Mouse (Mus musculus) heart, postnatal 0 days (tissue): ENCODE results near the gene Fam114a1. TPM values are rescaled to one million over a fixed set of nuclear protein-coding genes. Genes with fewer than 3 reads are reported as not detected.

Experiments used
- ATAC-seq: fragments of 200-750 bp; cut with Nextera tagmentation; 2 replicates; pipeline ENCODE4 v1.8.0; 2017; ENCODE audit warnings: low read depth, moderate number of reproducible peaks, moderate library complexity; ENCODE audit not compliant: insufficient read depth
- DNase-seq: peaks from one replicate; pipeline ENCODE4 v3.0.0-alpha.2; 2016; ENCODE audit warnings: low spot score
- H3K27ac ChIP-seq: fragments of 300-500 bp; sonication (generic); 2 replicates; pipeline ENCODE4 v1.5.1; 2014; ENCODE audit warnings: low read depth, mild to moderate bottlenecking
- H3K27me3 ChIP-seq: fragments of 300-500 bp; sonication (generic); 2 replicates; pipeline ENCODE4 v1.6.1; 2014; ENCODE audit warnings: low read length, mixed read lengths; ENCODE audit not compliant: control insufficient read depth, insufficient read depth
- H3K36me3 ChIP-seq: fragments of 300-500 bp; sonication (generic); replicated peaks from 2 replicates; pipeline ENCODE4 v1.6.1; 2014; ENCODE audit warnings: low read length, mixed read lengths; ENCODE audit not compliant: control insufficient read depth, insufficient read depth
- H3K4me1 ChIP-seq: fragments of 300-500 bp; sonication (generic); 2 replicates; pipeline ENCODE4 v1.6.1; 2014; ENCODE audit warnings: antibody characterized with exemption; ENCODE audit not compliant: control insufficient read depth, insufficient read depth
- H3K4me2 ChIP-seq: fragments of 300-500 bp; sonication (generic); 2 replicates; pipeline ENCODE4 v1.6.1; 2014; ENCODE audit warnings: low read depth, mild to moderate bottlenecking, low read length, moderate library complexity
- H3K4me3 ChIP-seq: fragments of 300-500 bp; sonication (generic); 2 replicates; pipeline ENCODE4 v1.5.1; 2014; ENCODE audit warnings: low read depth, low read length
- H3K9ac ChIP-seq: fragments of 300-500 bp; sonication (generic); replicated peaks from 2 replicates; pipeline ENCODE4 v1.6.1; 2014; ENCODE audit warnings: low read depth, low read length, mixed read lengths
- H3K9me3 ChIP-seq: fragments of 300-500 bp; sonication (generic); replicated peaks from 2 replicates; pipeline ENCODE4 v1.6.1; 2016; ENCODE audit warnings: low read length; ENCODE audit not compliant: control insufficient read depth
- CTCF ChIP-seq: IDR thresholded peaks from 2 replicates; pipeline ENCODE4 v1.5.1; 2016; ENCODE audit warnings: antibody characterized with exemption, control low read depth, low read depth
- EP300 ChIP-seq: IDR thresholded peaks from 2 replicates; pipeline ENCODE4 v1.6.1; 2016; ENCODE audit warnings: antibody characterized with exemption, low read depth
- WGBS: fragments of 180-500 bp; shearing (Covaris S2); extraction: QIAGEN DNeasy Blood & Tissue Kit; methylation state at CpG from one replicate; pipeline ENCODE4 v1.1.7; 2014; 5-methylcytosine and 5-hydroxymethylcytosine counted together
- polyA plus RNA-seq: library from polyadenylated mRNA; unstranded; fragments of >200 nt; fragmentation: Nextera tagmentation; extraction: Ambion mirVana; gene quantifications from 2 replicates; pipeline ENCODE4 v1.2.1, GENCODE M21; 2015
- total RNA-seq: library from RNA; depleted of rRNA; stranded (reverse); fragments of >200 nt; gene quantifications from 2 replicates; pipeline ENCODE4 v1.2.3, GENCODE M21; 2014; ENCODE audit warnings: low replicate concordance

Gene Fam114a1
- total and polyA plus RNA-seq, 2 experiments from 2014 or later: 22.7 to 45.2 TPM

GRCm38 (mm10) chr5:65047285-65047855, 77.5 kb downstream of the Fam114a1 start:
- Histone ChIP-seq H3K4me3 (no peak overlapping the region), H3K4me1 (no peaks in the 10 kb centered on the region), H3K27me3 (no peaks in the 10 kb centered on the region), H3K27ac (no peak overlapping the region), H3K9ac (no peak overlapping the region), H3K9me3 (no peaks in the 10 kb centered on the region), H3K36me3 (no peaks in the 10 kb centered on the region), H3K4me2 (no peak overlapping the region)
- TF ChIP-seq EP300: no peak
- TF ChIP-seq CTCF: no peak
- DNase-seq (no peak), ATAC-seq (no peak)
- 63% methylated on average over 12 of the region's 12 CpGs for WGBS

- H3K36me3 ChIP-seq: no peaks in the 10 kb centered on the region
- TF ChIP-seq EP300: no peak
- TF ChIP-seq CTCF: no peak
- 82% methylated on average over 5 of the region's 5 CpGs for WGBS
- no peaks in the 10 kb centered on the region for H3K27me3 ChIP-seq
- H3K4me2 ChIP-seq: no peak overlapping the region
- no peak overlapping the region for H3K27ac ChIP-seq
- no peaks in the 10 kb centered on the region for H3K4me1 ChIP-seq
- no peak overlapping the region for H3K9ac ChIP-seq
- ATAC-seq: no peak
- H3K4me3 ChIP-seq: no peak overlapping the region
- no peaks in the 10 kb centered on the region for H3K9me3 ChIP-seq
- no peak for DNase-seq
These were observed 80.0 kb downstream of the Fam114a1 start for GRCm38 (mm10) chr5:65049880-65050279.

GRCm38 (mm10) chr5:65051513-65051912, 81.6 kb downstream of the Fam114a1 start:
- Histone ChIP-seq H3K4me2 (no peak overlapping the region), H3K9ac (no peak overlapping the region), H3K9me3 (no peaks in the 10 kb centered on the region), H3K27ac (no peak overlapping the region), H3K4me3 (no peak overlapping the region), H3K36me3 (no peaks in the 10 kb centered on the region), H3K4me1 (no peaks in the 10 kb centered on the region), H3K27me3 (no peaks in the 10 kb centered on the region)
- ATAC-seq (no peak), DNase-seq (no peak)
- no peak for TF ChIP-seq CTCF
- TF ChIP-seq EP300: no peak
- WGBS: 77% methylated on average over 3 of the region's 3 CpGs

DNA sequence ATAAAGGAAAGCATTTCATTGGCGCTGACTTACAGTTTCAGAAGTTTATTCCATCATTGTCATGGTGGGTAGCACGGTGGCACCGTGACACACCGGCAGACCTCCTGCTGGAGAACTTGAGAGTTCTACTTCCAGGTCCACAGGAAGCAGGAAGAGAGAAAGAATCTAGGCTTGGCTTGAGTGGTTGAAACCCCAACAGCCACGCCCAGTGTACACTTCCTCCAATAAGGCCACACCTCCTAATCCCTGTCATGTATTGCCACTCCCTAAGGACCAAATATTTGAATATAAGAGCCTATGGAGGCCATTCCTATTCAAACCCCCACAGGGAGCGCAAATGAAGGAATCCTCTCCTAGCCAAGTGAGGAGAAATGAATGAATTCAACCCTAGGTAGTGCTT, 87.7 kb downstream of the Fam114a1 start:
- H3K36me3 ChIP-seq: no peaks in the 10 kb centered on the region
- no peak for ATAC-seq
- no peak overlapping the region for H3K4me2 ChIP-seq
- WGBS: 89% methylated on average over 6 of the region's 6 CpGs
- no peak for TF ChIP-seq EP300
- no peak for TF ChIP-seq CTCF
- H3K4me1 ChIP-seq: no peaks in the 10 kb centered on the region
- H3K9me3 ChIP-seq: no peaks in the 10 kb centered on the region
- H3K27ac ChIP-seq: no peak overlapping the region
- no peak overlapping the region for H3K4me3 ChIP-seq
- DNase-seq: no peak
- H3K27me3 ChIP-seq: no peaks in the 10 kb centered on the region
- no peak overlapping the region for H3K9ac ChIP-seq

DNA sequence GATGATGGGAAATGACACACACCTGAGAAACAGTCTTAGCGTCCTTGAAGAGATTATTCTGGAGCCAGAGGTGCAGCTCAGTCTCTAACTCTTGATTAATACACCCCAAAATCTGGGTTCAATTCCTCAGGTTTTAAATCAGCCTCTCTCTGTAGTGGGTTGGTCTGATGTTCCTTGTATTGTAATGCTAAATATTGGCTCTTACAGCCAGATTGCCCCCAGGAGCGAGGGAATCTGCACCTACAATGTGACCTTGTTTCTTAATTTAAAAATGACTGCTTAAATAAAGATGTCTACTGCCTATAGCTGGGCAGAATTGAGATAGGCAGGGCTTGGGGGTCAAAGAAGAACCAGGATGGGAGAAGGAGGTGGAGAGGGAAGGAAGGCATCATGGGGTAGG, 89.9 kb downstream of the Fam114a1 start:
- no peak for ATAC-seq
- no peaks in the 10 kb centered on the region for H3K9me3 ChIP-seq
- H3K27me3 ChIP-seq: no peaks in the 10 kb centered on the region
- DNase-seq: no peak
- no peak overlapping the region for H3K27ac ChIP-seq
- H3K9ac ChIP-seq: no peak overlapping the region
- H3K4me3 ChIP-seq: no peak overlapping the region
- no peaks in the 10 kb centered on the region for H3K36me3 ChIP-seq
- no peak overlapping the region for H3K4me2 ChIP-seq
- no peaks in the 10 kb centered on the region for H3K4me1 ChIP-seq
- TF ChIP-seq EP300: no peak
- TF ChIP-seq CTCF: no peak
- 74% methylated on average over 2 of the region's 2 CpGs for WGBS

DNA sequence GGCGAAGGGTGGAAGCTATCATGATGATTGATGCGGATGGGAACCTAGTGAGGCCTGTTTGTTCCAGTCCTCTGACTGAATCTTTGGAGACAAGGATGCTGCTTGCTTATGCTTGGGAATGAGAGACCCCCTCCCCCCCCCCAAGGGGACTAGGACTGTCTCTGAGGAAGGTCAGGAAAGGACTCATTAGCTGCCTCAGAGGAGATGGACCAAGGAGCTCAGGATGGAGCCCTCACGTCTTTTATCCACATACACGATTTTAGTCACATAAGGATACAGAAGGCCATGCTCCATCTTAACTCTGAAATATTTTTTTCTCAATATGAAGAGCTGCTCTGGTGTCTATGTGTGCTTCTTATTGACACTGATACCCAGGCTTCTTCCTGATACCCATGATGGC, 92.4 kb downstream of the Fam114a1 start:
- TF ChIP-seq CTCF (no peak), EP300 (no peak)
- WGBS: 85% methylated on average over 4 of the region's 4 CpGs
- ATAC-seq: no peak

More for the DNA sequence above, 92.4 kb downstream of the Fam114a1 start:
- no peak overlapping the region for H3K27ac ChIP-seq
- DNase-seq: no peak
- no peaks in the 10 kb centered on the region for H3K27me3 ChIP-seq
- no peak overlapping the region for H3K4me3 ChIP-seq
- no peaks in the 10 kb centered on the region for H3K36me3 ChIP-seq
- no peak overlapping the region for H3K4me2 ChIP-seq
- H3K9me3 ChIP-seq: no peaks in the 10 kb centered on the region
- H3K9ac ChIP-seq: no peak overlapping the region
- no peaks in the 10 kb centered on the region for H3K4me1 ChIP-seq
